Mouse (Mus musculus): ENCODE measurements at regions not wholly inside any gene's neighbourhood (a gene's known extent, or its start where the extent isn't known, plus 50 kb on each side); places are given as distances from the start of the nearest gene placed in this dataset.

DNA sequence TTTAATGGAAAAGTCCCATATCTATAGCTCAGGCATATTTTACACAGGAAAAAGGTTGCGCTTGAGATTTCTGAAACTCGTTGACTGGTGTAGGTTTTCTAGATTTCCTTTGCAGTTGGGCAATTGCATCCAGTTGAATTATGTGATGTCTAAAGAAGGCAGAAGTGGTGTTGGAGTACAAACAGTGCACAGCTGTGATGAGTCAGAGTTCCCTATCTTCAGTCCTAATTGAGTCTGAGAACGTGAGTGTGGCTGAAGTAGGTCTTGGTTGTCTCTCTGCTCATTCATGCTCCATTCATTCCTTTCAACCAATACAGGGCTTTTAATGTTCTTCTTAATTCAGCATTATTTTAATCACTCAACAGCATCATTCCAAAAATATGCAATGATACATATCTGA, 142.9 kb upstream of the Dpyd start:
- H3K27ac ChIP-seq (ENCODE audit: insufficient read depth, low read depth, low read length) = no peak overlapping the region
- TF ChIP-seq POLR2A (IDR thresholded peaks at IDR 0.05; ENCODE audit: insufficient read depth, low read depth, low read length) = no peak
- TF ChIP-seq CTCF (IDR thresholded peaks at IDR 0.05; ENCODE audit: insufficient read depth, low read depth, low read length) = no peak
- WGBS = 58% methylated on average over 3 of the region's 3 CpGs
- H3K4me3 ChIP-seq (ENCODE audit: insufficient read depth, low read depth, low read length) = no peak overlapping the region
- no peaks in the 10 kb centered on the region for H3K4me1 ChIP-seq (ENCODE audit: control insufficient read depth, insufficient read depth, low read length)

DNA sequence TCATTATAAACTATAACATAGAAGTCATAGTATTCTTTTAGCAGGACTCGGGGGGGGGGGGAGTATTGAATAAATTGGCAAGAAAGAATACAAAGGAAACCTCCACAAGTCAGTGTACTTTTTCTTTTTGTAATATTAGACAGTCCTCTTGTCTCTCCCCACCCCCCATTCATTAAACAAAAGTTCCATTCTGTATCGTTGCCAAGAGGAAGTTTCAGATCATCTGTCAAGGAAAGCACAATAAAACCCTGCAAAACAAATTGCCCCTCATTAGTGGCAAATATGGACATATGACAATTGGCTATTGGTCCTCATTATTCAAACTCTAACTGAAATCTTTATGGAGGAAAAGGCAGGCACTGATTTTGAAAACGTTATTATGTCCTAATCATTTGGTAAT, 140.2 kb upstream of the Dpyd start:
- TF ChIP-seq POLR2A (IDR thresholded peaks at IDR 0.05; ENCODE audit: insufficient read depth, low read depth, low read length) (no peak), CTCF (IDR thresholded peaks at IDR 0.05; ENCODE audit: insufficient read depth, low read depth, low read length) (no peak)
- Histone ChIP-seq H3K4me3 (ENCODE audit: insufficient read depth, low read depth, low read length) (no peak overlapping the region), H3K4me1 (ENCODE audit: control insufficient read depth, insufficient read depth, low read length) (peaks cover 5% of the 10 kb centered on the region), H3K27ac (ENCODE audit: insufficient read depth, low read depth, low read length) (no peak overlapping the region)
- WGBS = 49% methylated on average over 3 of the region's 3 CpGs

DNA sequence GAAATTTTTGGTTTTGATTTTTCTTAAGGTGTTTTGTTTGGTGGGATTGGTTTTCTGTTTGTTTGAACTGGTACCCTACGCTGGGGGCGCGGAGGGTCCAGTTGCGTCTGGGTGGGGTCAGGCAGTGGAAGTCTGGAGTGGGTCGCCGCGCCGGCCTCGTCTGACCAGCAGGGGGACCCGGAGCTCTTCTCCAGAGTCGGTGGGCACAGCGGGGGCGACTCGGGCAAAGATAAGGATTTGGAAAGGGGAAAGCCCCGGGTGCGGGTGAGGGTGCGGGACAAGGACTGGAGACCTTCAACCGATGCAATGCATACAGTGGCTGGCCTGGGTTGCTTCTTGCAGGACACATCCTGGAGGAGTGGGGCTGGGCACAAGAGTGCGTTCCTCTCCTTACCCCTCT, 136.2 kb upstream of the Dpyd start:
- peaks cover 5% of the 10 kb centered on the region for H3K4me1 ChIP-seq (ENCODE audit: control insufficient read depth, insufficient read depth, low read length)
- peak overlapping the region; percentile 26; the same call in 1 of the 2 replicates for H3K4me3 ChIP-seq (ENCODE audit: insufficient read depth, low read depth, low read length)
- 6% methylated on average over 19 of the region's 19 CpGs for WGBS
- H3K27ac ChIP-seq (ENCODE audit: insufficient read depth, low read depth, low read length) = no peak overlapping the region
- TF ChIP-seq POLR2A (IDR thresholded peaks at IDR 0.05; ENCODE audit: insufficient read depth, low read depth, low read length) (no peak), CTCF (IDR thresholded peaks at IDR 0.05; ENCODE audit: insufficient read depth, low read depth, low read length) (no peak)

DNA sequence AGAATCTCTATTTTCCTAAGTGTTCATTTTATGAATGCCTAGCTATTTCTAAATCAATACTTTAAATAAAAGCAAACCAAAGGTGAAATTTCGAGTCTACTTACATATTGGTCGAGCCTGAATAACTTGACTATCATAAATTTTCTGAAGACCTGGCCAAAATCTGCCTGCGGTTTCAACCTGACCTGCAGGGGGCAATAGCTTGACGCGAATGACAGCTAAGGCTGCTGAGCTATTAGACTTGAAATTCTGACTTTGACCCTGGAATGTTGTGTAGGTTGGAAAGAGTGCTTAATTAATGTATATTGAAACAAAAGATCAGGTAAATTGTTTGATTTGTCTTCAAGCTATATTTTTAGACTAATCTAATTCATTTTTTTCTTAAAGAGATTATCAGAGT, 133.4 kb upstream of the Dpyd start:
- TF ChIP-seq POLR2A (IDR thresholded peaks at IDR 0.05; ENCODE audit: insufficient read depth, low read depth, low read length) = no peak
- no peak for TF ChIP-seq CTCF (IDR thresholded peaks at IDR 0.05; ENCODE audit: insufficient read depth, low read depth, low read length)
- Histone ChIP-seq H3K4me1 (ENCODE audit: control insufficient read depth, insufficient read depth, low read length) (peaks cover 5% of the 10 kb centered on the region), H3K27ac (ENCODE audit: insufficient read depth, low read depth, low read length) (no peak overlapping the region), H3K4me3 (ENCODE audit: insufficient read depth, low read depth, low read length) (no peak overlapping the region)
- 7% methylated on average over 5 of the region's 5 CpGs for WGBS

DNA sequence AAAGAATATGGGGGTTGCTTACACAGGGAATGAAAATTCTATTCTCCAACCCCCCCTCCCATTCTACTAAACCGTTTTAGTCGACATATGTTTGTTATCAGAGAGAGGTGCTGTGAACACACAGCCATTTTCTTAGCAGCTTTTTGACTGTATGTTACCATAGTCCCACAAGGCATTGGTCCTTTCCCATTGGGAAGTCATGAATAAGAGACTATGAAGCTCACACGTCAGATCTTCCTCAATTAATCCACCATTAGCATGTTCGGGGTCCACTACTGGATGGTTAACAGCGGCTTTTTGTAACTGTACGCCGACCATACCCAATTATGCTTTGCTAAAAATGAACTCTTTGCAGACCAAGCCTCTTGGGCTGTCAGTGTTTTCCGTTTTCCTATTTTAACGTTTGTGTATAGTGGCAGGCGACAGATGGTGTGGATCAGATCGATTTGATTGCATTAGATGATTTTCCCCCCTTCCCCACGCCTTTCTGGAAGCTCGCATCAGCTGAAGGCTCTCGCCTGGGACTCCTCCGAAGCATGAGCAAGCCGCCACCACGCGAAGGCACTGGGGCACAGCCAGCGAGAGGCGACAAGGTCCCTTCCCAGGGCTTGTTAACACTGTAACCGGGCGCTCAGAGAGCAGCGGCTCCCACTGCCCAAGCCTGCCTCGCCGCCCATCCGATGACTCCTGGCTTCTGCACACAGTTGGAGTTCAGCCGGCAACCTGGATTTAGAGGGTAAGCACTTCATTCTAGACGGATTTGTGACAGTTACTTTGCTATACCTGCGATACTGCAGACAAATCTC, 131.9 kb upstream of the Dpyd start:
- 5% methylated on average over 29 of the region's 29 CpGs for WGBS
- TF ChIP-seq POLR2A (IDR thresholded peaks at IDR 0.05; ENCODE audit: insufficient read depth, low read depth, low read length) (no peak), CTCF (IDR thresholded peaks at IDR 0.05; ENCODE audit: insufficient read depth, low read depth, low read length) (no peak)
- H3K4me3 ChIP-seq (ENCODE audit: insufficient read depth, low read depth, low read length) = peak overlapping the region; percentile 51
- peaks cover 5% of the 10 kb centered on the region for H3K4me1 ChIP-seq (ENCODE audit: control insufficient read depth, insufficient read depth, low read length)
- peak overlapping the region; percentile 48 for H3K27ac ChIP-seq (ENCODE audit: insufficient read depth, low read depth, low read length)

DNA sequence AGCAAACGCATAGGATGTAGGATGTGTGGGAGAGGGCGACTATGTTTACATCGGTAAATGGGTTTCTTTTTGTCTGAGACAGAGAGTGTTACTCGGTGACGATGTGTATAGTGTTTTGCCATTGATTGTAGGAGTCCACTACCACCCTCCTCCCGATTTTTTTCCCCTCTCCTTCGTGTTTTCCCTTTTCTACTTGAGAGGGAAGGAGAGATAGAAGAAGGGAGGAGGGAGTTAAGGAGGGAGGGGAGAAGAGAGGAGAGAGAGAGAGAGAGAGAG, 131.4 kb upstream of the Dpyd start:
- 2% methylated on average over 7 of the region's 7 CpGs for WGBS
- TF ChIP-seq POLR2A (IDR thresholded peaks at IDR 0.05; ENCODE audit: insufficient read depth, low read depth, low read length) = no peak
- TF ChIP-seq CTCF (IDR thresholded peaks at IDR 0.05; ENCODE audit: insufficient read depth, low read depth, low read length) = no peak

DNA sequence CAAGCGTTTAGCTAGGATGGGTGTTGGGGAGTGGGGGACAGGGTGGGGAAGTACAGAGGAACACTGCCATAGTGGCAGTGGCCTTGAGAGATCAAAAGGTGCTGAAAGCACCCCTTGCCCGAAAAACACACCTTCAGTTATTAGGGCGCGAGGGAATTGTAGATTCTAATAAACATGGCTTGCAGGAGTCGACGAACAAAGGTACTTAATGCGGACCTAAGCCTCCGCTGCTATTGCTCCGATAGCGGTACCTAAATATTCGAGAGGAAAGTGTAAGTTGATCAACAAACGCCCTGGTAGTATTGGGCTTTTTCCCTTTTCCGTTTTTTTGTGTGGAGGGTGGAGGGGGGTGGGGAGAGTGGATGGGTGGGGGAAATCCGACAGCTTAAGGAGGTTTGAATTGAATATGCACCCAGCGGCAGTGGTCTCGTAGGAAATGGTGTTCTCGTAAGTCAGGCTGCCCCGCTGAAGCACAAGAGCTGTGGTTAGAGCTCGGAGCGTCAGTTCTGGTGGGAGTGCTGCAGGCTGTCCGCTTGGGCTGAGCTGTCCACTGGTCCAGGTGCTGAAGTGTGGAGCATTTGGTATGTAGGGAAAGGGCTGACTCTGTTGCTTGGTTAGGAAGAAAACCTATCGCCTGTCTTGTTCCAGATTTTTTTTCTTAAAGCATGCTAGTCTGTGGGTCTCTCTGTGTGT, 130.8 kb upstream of the Dpyd start:
- WGBS = 5% methylated on average over 22 of the region's 22 CpGs
- Histone ChIP-seq H3K27ac (ENCODE audit: insufficient read depth, low read depth, low read length) (peak overlapping the region; percentile 48; the same call in 1 of the 2 replicates), H3K4me3 (ENCODE audit: insufficient read depth, low read depth, low read length) (peak overlapping the region; percentile 58), H3K4me1 (ENCODE audit: control insufficient read depth, insufficient read depth, low read length) (no peaks in the 10 kb centered on the region)
- TF ChIP-seq POLR2A (IDR thresholded peaks at IDR 0.05; ENCODE audit: insufficient read depth, low read depth, low read length) (no peak), CTCF (IDR thresholded peaks at IDR 0.05; ENCODE audit: insufficient read depth, low read depth, low read length) (no peak)

More for the DNA sequence above, 131.4 kb upstream of the Dpyd start:
- Histone ChIP-seq H3K4me3 (ENCODE audit: insufficient read depth, low read depth, low read length) (peak overlapping the region; percentile 51), H3K27ac (ENCODE audit: insufficient read depth, low read depth, low read length) (peak overlapping the region; percentile 48; the same call in 1 of the 2 replicates), H3K4me1 (ENCODE audit: control insufficient read depth, insufficient read depth, low read length) (peaks cover 5% of the 10 kb centered on the region)

DNA sequence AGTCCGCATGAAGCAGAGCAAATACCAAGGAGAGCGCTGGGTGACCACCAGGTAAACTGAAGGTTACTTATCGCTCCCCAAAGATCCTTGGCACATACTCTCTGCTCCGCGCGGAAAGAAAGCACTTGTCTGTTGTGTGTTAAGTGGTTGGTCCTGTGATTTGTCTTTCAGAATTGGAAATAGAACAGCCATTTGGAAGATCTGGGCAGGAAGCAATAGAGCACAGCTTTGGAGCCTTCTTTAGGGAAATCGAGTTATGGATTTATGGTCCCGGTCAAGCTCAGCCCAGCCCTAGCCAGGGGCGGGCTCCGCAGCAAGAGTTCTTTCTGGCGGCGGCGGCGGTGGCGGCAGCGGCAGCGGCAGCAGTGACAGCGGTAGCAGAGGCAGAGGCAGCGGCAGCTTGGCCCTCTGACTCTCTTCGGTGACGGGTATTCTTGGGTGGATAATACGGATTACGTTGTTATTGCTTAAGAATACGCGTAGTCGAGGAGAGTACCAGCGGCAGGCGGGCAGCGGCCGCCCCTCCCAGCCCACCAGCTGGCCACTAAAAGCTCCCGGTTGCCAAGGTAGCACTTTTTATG, 128.4 kb upstream of the Dpyd start:
- Histone ChIP-seq H3K27ac (ENCODE audit: insufficient read depth, low read depth, low read length) (no peak overlapping the region), H3K4me3 (ENCODE audit: insufficient read depth, low read depth, low read length) (peak overlapping the region; percentile 59), H3K4me1 (ENCODE audit: control insufficient read depth, insufficient read depth, low read length) (no peaks in the 10 kb centered on the region)
- TF ChIP-seq POLR2A (IDR thresholded peaks at IDR 0.05; ENCODE audit: insufficient read depth, low read depth, low read length) (no peak), CTCF (IDR thresholded peaks at IDR 0.05; ENCODE audit: insufficient read depth, low read depth, low read length) (no peak)
- WGBS = 2% methylated on average over 31 of the region's 31 CpGs

DNA sequence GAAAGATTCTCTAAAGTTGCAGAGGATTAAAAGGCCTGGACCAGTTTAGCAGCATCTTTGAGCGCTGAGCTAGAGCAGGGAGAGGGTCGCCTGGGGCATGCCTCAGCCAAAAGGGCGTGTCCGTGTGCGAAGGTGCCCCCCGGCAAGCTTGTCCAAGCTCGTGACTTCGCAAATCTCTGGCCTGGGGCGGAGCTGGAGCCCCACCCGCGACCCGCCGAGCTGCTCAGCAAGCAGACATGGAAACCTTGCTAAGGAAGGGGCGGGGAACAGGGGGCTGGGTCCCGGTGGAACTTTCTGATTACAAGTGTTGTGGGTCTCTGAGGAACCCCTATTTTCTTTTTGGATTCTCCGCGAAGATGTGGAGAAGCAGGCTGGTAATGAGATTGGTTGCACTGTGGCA, 127.6 kb upstream of the Dpyd start:
- Histone ChIP-seq H3K4me3 (ENCODE audit: insufficient read depth, low read depth, low read length) (peak overlapping the region; percentile 59), H3K27ac (ENCODE audit: insufficient read depth, low read depth, low read length) (no peak overlapping the region), H3K4me1 (ENCODE audit: control insufficient read depth, insufficient read depth, low read length) (no peaks in the 10 kb centered on the region)
- TF ChIP-seq POLR2A (IDR thresholded peaks at IDR 0.05; ENCODE audit: insufficient read depth, low read depth, low read length) = no peak
- TF ChIP-seq CTCF (IDR thresholded peaks at IDR 0.05; ENCODE audit: insufficient read depth, low read depth, low read length) = no peak
- 1% methylated on average over 17 of the region's 17 CpGs for WGBS
